Mouse (Mus musculus): ENCODE measurements at regions not wholly inside any gene's neighbourhood (a gene's known extent, or its start where the extent isn't known, plus 50 kb on each side); places are given as distances from the start of the nearest gene placed in this dataset.

- TF ChIP-seq CTCF (IDR thresholded peaks at IDR 0.05; ENCODE audit: insufficient read depth, low read depth, low read length) (no peak), POLR2A (IDR thresholded peaks at IDR 0.05; ENCODE audit: insufficient read depth, low read depth, low read length) (no peak)
Observed at GRCm38 (mm10) chr2:169501736-169502340, 85.7 kb downstream of the Gm11011 start.

All from olfactory bulb, adult 2 months (tissue).